Mouse (Mus musculus) liver, embryonic 14.5 days (tissue): ENCODE data around the gene Tmem51.

ENCODE experiments used
- CTCF ChIP-seq: IDR thresholded peaks from 2 replicates; pipeline ENCODE4 v1.5.1; 2016; ENCODE audit warnings: antibody characterized with exemption, low read depth, control low read depth
- EP300 ChIP-seq: IDR thresholded peaks from 2 replicates; pipeline ENCODE4 v1.6.1; 2016; ENCODE audit warnings: antibody characterized with exemption, low read depth

DNA sequence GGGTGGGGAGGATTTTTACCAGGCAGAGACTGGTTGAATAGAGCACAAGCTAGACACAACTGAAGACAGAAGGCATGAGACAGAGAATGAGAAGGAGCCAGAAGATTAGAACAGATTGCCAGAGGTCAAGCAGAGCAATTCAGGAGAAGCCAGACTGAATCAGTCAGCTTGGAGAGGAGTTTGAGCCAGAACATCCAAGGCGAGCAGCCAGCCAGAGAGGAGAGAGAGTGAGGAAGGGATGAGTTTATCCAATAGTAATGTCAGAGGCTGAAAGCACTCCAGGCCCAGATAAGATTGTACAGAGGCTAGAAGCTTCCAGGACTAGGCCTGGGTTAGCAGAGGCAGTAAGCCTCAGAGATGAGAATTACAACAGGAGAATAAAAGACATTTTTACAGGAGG, 37.1 kb upstream of the Tmem51 start:
- TF ChIP-seq EP300: no peak
- no peak for TF ChIP-seq CTCF
